Mouse (Mus musculus): Measurements from ENCODE around the gene Ica1l. TPM values are rescaled to one million over a fixed set of nuclear protein-coding genes. Genes with fewer than 3 reads are reported as not detected.

The Ica1l gene
- polyA plus RNA-seq, 1 experiment from 2014 or later = 42.1 TPM

DNA sequence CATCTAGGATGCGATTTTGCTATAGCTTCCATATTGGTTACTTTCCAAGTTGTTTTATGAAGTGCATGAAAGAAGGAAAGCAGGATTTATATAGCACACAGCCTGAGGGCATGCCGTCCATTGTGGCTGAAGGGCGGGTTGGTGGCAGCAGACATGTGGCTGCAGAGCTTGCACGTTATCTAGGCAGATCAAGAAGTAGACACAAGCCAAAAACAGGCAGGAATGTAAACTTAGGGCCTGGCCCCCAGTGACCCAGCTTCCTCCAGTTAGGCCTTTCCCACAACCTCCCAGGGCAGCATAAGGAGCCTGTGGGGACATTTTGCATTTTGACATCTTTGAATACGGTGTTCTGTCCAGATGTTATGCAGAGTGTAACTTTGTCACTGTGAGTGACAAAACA is 99.2 kb downstream of the Ica1l start:
- H3K9me3 ChIP-seq (ENCODE audit: control insufficient read depth, low read length) = no peaks in the 10 kb centered on the region
- WGBS = 63% methylated on average over 5 of the region's 5 CpGs
- no peak overlapping the region for H3K4me2 ChIP-seq (ENCODE audit: low read length)
- 0 out of 2 replicates have a peak, but pooled peaks cover 2% of the 10 kb centered on the region for H3K4me1 ChIP-seq (ENCODE audit: control insufficient read depth, insufficient read depth, low read depth, low read length)
- no peak overlapping the region for H3K4me3 ChIP-seq (ENCODE audit: low read length)
- H3K36me3 ChIP-seq (ENCODE audit: control insufficient read depth, insufficient read depth, low read length) = no peaks in the 10 kb centered on the region
- H3K27me3 ChIP-seq (replicated peaks; ENCODE audit: control insufficient read depth, insufficient read depth, low read length) = no peaks in the 10 kb centered on the region
- no peak for ATAC-seq
- no peak overlapping the region for H3K27ac ChIP-seq (ENCODE audit: low read depth, low read length)
- no peak overlapping the region for H3K9ac ChIP-seq (ENCODE audit: low read depth, low read length)

DNA sequence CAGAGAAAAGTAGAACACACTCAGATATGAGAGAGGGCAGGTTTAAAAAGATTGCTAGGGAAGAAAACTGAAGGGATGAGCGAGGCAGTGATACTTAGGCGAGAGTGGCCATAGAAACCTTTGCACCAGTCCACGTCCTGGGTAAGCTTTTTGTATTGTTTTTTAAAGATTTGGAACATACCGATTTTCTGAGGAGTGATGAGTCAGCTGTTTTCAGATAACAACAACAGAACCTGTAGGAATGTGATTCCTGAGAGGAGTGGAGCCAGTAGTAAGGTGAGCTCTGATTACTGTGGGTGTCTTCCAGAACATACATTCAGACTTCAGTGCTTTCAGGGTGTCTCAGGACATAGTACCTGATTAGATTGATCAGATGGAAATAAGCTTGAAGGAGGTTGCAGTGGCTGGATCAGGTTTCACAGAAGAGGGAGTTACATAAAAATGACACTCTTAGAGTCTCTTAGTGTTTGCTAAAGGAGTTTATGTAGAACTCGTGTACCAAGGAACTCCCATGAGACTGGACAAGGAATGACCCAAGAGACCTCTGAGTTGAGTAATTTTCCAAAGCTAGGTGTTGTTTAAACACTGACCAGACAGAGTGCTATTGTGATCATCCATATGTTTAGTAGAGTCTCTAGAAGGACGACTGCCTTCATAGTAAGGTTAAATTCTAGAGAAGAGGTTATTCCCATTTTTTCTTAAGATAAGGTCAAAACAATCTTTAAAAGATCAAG is 100.8 kb downstream of the Ica1l start:
- no peak for ATAC-seq
- Histone ChIP-seq H3K4me2 (ENCODE audit: low read length) (no peak overlapping the region), H3K9ac (ENCODE audit: low read depth, low read length) (no peak overlapping the region), H3K27me3 (replicated peaks; ENCODE audit: control insufficient read depth, insufficient read depth, low read length) (no peaks in the 10 kb centered on the region), H3K4me3 (ENCODE audit: low read length) (no peak overlapping the region), H3K9me3 (ENCODE audit: control insufficient read depth, low read length) (no peaks in the 10 kb centered on the region), H3K36me3 (ENCODE audit: control insufficient read depth, insufficient read depth, low read length) (no peaks in the 10 kb centered on the region), H3K4me1 (ENCODE audit: control insufficient read depth, insufficient read depth, low read depth, low read length) (0 out of 2 replicates have a peak, but pooled peaks cover 2% of the 10 kb centered on the region), H3K27ac (ENCODE audit: low read depth, low read length) (no peak overlapping the region)
- 86% methylated on average over 6 of the region's 6 CpGs for WGBS

DNA sequence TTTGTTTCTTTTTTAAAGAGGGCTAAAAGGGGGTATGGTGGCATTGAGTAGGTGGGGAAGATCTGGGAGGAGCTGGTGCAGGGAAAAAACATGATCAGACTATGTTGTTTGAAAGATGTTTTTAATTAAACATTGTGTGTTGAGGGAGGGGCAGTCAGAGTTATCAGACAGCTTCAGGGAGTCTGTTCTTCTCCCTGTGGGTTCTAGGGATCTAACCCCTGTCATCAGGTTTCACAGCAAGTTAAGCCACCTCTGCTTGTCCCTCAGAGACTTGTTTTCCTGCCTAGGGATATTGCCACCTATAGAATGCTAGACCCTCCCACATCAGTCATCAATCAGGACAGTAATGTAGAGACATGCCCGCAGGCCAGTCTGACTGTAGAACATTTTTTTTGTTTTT is 101.9 kb downstream of the Ica1l start:
- no peak overlapping the region for H3K27ac ChIP-seq (ENCODE audit: low read depth, low read length)
- 0 out of 2 replicates have a peak, but pooled peaks cover 2% of the 10 kb centered on the region for H3K4me1 ChIP-seq (ENCODE audit: control insufficient read depth, insufficient read depth, low read depth, low read length)
- H3K4me3 ChIP-seq (ENCODE audit: low read length) = no peak overlapping the region
- no peaks in the 10 kb centered on the region for H3K9me3 ChIP-seq (ENCODE audit: control insufficient read depth, low read length)
- no peak for ATAC-seq
- no peak overlapping the region for H3K9ac ChIP-seq (ENCODE audit: low read depth, low read length)
- no peak overlapping the region for H3K4me2 ChIP-seq (ENCODE audit: low read length)
- no peaks in the 10 kb centered on the region for H3K27me3 ChIP-seq (replicated peaks; ENCODE audit: control insufficient read depth, insufficient read depth, low read length)
- 91% methylated on average over 1 of the region's 1 CpGs for WGBS
- no peaks in the 10 kb centered on the region for H3K36me3 ChIP-seq (ENCODE audit: control insufficient read depth, insufficient read depth, low read length)

DNA sequence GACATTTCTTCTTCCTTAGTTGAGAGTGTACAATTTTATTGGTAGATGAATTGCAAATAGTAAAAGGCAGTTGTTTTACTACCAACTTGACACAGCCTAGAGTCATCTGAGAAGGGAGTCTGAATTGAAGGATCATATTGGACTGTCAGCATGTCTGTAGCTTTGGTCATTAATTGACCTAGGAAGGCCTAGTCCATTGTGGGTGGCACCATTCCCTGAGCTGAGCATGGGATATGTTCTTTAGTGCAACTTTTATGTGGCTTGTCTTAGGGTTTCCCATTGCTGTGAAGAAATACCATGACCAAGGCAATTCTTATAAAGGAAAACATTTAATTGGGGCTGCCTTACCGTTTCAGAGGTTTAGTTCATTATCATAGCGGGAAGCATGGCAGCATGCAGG is 110.0 kb downstream of the Ica1l start:
- 83% methylated on average over 2 of the region's 2 CpGs for WGBS
- no peaks in the 10 kb centered on the region for H3K4me1 ChIP-seq (ENCODE audit: control insufficient read depth, insufficient read depth, low read depth, low read length)
- H3K4me3 ChIP-seq (ENCODE audit: low read length) = no peak overlapping the region
- no peak overlapping the region for H3K9ac ChIP-seq (ENCODE audit: low read depth, low read length)
- no peaks in the 10 kb centered on the region for H3K36me3 ChIP-seq (ENCODE audit: control insufficient read depth, insufficient read depth, low read length)
- ATAC-seq = no peak
- no peaks in the 10 kb centered on the region for H3K27me3 ChIP-seq (replicated peaks; ENCODE audit: control insufficient read depth, insufficient read depth, low read length)
- no peaks in the 10 kb centered on the region for H3K9me3 ChIP-seq (ENCODE audit: control insufficient read depth, low read length)
- no peak overlapping the region for H3K4me2 ChIP-seq (ENCODE audit: low read length)
- H3K27ac ChIP-seq (ENCODE audit: low read depth, low read length) = no peak overlapping the region

Other genes starting within 250 kb of the Ica1l start
- 24.0 and 31.6 TPM in 2 replicates for gene Fam117b, start 130.2 kb downstream of the Ica1l start, polyA plus RNA-seq (2015; fragmentation: Nextera tagmentation; extraction: Ambion mirVana)
- gene Carf, start 55.1 kb upstream of the Ica1l start, polyA plus RNA-seq (2015; fragmentation: Nextera tagmentation; extraction: Ambion mirVana) = 6.8 and 8.9 TPM in 2 replicates
- gene Wdr12, start 55.5 kb upstream of the Ica1l start, polyA plus RNA-seq (2015; fragmentation: Nextera tagmentation; extraction: Ambion mirVana) = 48.9 and 53.7 TPM in 2 replicates
- 6.3 and 6.6 TPM in 2 replicates for gene Nbeal1, start 137.4 kb upstream of the Ica1l start, polyA plus RNA-seq (2015; fragmentation: Nextera tagmentation; extraction: Ambion mirVana)

Measured in hindbrain, embryonic 16.5 days (tissue).